Mouse (Mus musculus) C2C12 (cell line): ENCODE results near the gene Arap2. TPM values are rescaled to one million over a fixed set of nuclear protein-coding genes. Genes with fewer than 3 reads are reported as not detected.

Source experiments
- H3K27me3 ChIP-seq: one replicate; pipeline ENCODE4 v1.6.1; 2011; ENCODE audit not compliant: control insufficient read depth, insufficient read depth, insufficient read length
- H3K36me3 ChIP-seq: one replicate; pipeline ENCODE4 v1.6.1; 2011; ENCODE audit not compliant: control insufficient read depth, insufficient read depth
- H3K4me3 ChIP-seq: one replicate; pipeline ENCODE4 v1.5.1; 2011; ENCODE audit warnings: mild to moderate bottlenecking, control low read depth; ENCODE audit not compliant: poor library complexity, insufficient read depth, severe bottlenecking
- H3K79me2 ChIP-seq: one replicate; pipeline ENCODE4 v1.6.1; 2011; ENCODE audit not compliant: control insufficient read depth, insufficient read depth
- H3K79me3 ChIP-seq: one replicate; pipeline ENCODE4 v1.6.1; 2011; ENCODE audit warnings: low read depth, control low read depth
- H3ac ChIP-seq: one replicate; pipeline ENCODE3; 2011; ENCODE audit warnings: low read depth; ENCODE audit not compliant: control insufficient read depth, insufficient read length
- CEBPB ChIP-seq: IDR thresholded peaks from one replicate; pipeline ENCODE4 v1.6.1; 2011; ENCODE audit warnings: low read depth, mild to moderate bottlenecking, control low read depth, moderate library complexity
- CTCF ChIP-seq: IDR thresholded peaks from one replicate; pipeline ENCODE4 v1.5.1; 2011; ENCODE audit not compliant: control insufficient read depth, insufficient read depth, insufficient read length
- FOSL1 ChIP-seq: IDR thresholded peaks from one replicate; pipeline ENCODE4 v1.8.0; 2011; ENCODE audit warnings: mild to moderate bottlenecking, low read length; ENCODE audit not compliant: poor library complexity, insufficient read depth, severe bottlenecking
- MAX ChIP-seq: IDR thresholded peaks from one replicate; pipeline ENCODE4 v1.6.1; 2011; ENCODE audit warnings: mild to moderate bottlenecking, control low read depth
- MYOD1 ChIP-seq: IDR thresholded peaks from one replicate; pipeline ENCODE4 v1.6.1; 2011; ENCODE audit warnings: low read depth; ENCODE audit not compliant: control insufficient read depth, insufficient read length
- MYOG ChIP-seq: IDR thresholded peaks from one replicate; pipeline ENCODE4 v1.6.1; 2011; ENCODE audit not compliant: control insufficient read depth, insufficient read length; ENCODE audit errors: extremely low read depth
- USF1 ChIP-seq: IDR thresholded peaks from one replicate; pipeline ENCODE4 v1.6.1; 2011; ENCODE audit warnings: low read depth, mild to moderate bottlenecking, control low read depth, moderate library complexity
- polyA plus RNA-seq: library from polyadenylated mRNA; unstranded; fragments of >200 nt; fragmentation: generic; extraction: Trizol; gene quantifications from one replicate; pipeline ENCODE4 v1.2.1, GENCODE M21; 2012; ENCODE audit warnings: missing spikeins

Gene Arap2
- polyA plus RNA-seq, 1 experiment, result 0.51 TPM

DNA sequence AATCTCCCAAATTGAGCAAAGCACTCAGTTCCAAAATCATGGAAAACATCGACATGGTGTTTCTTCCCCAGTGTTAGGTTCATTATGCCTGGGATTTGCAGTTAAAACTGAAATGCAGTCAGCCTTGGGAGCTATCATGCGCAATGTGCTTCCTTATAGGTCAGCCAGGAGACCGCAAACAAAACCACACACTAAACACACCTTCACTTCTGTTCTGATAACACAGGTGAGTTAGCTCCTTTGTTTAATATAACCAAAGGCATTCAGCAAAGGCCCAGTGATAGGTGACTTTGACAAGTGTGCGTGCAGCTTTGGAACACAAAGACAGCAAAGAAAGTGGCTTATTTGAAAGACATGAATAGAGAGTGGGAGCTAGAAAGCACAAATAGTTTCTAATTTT lies 101.1 kb downstream of the Arap2 start:
- Histone ChIP-seq H3K79me2 (no peaks in the 10 kb centered on the region), H3K79me3 (no peaks in the 10 kb centered on the region), H3ac (no peak overlapping the region), H3K36me3 (no peaks in the 10 kb centered on the region), H3K27me3 (no peaks in the 10 kb centered on the region), H3K4me3 (no peak overlapping the region)
- TF ChIP-seq FOSL1 (no peak), MAX (no peak), MYOG (no peak), CEBPB (no peak)

DNA sequence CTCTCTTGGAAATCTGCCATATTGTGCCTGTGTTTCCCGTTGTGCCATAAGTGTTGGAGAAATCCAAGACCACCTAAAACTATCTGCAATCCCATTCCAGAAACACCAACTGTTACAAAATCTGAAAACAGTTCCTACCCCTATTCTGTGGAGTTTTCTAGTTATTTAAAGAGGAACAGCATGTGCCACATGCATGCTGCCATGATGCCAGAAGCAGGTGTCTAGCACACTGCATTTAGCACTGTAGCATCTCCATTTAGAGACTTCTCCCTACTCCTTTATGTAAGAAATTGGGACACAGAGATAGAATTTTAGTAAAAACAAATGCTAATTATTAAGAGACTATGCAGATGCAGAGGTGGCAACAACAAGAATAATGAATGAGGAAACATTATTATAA lies 102.8 kb downstream of the Arap2 start:
- H3ac ChIP-seq, result no peak overlapping the region
- H3K36me3 ChIP-seq, result no peaks in the 10 kb centered on the region
- no peak overlapping the region for H3K4me3 ChIP-seq
- no peaks in the 10 kb centered on the region for H3K79me2 ChIP-seq
- no peak for TF ChIP-seq MAX
- TF ChIP-seq MYOD1, result no peak
- TF ChIP-seq CEBPB, result no peak
- TF ChIP-seq CTCF, result no peak
- TF ChIP-seq USF1, result no peak
- TF ChIP-seq MYOG, result no peak
- no peak for TF ChIP-seq FOSL1
- no peaks in the 10 kb centered on the region for H3K79me3 ChIP-seq
- no peaks in the 10 kb centered on the region for H3K27me3 ChIP-seq

DNA sequence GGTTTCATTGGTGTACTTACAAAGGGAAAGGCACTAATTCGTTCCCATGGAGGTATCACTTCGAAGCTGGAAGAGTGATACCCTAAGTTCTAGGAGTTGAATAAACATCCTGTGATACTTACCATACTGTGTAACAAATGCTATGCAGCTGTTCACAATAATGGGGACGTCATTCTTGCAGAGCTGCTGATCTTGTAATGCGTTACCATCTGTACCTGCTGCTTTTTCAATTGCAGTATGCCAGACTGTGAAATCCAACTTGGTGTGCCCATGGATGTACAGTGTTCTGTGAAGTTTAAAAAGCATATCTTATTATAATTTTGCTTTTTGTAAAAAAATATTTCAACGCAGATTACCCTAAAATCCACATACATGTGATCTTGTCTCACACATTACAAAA lies 112.0 kb downstream of the Arap2 start:
- H3K4me3 ChIP-seq, result no peak overlapping the region
- H3K36me3 ChIP-seq, result no peaks in the 10 kb centered on the region
- no peaks in the 10 kb centered on the region for H3K27me3 ChIP-seq
- no peaks in the 10 kb centered on the region for H3K79me3 ChIP-seq
- TF ChIP-seq USF1 (no peak), MAX (no peak), CTCF (no peak), CEBPB (no peak), FOSL1 (no peak), MYOD1 (no peak), MYOG (no peak)
- H3K79me2 ChIP-seq, result no peaks in the 10 kb centered on the region
- no peak overlapping the region for H3ac ChIP-seq

DNA sequence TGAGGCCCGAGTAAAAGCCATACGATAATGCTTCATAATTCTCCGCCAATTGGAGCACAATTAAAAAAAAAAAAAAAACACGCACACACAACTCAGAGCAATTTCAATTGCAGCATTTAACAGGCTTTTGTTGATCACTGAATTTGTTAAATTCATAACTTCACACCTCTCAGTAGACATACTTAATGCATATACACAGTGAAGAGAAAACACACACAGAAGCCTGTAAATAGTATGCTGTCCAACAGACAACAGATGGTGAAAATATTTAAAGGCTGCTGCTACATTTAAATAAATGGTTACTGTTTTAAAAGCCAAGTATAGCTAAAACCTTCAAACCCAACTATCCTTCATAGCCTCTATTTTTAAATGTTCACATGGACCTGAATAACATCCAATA lies 123.6 kb downstream of the Arap2 start:
- H3K27me3 ChIP-seq, result no peaks in the 10 kb centered on the region
- H3K79me3 ChIP-seq, result no peaks in the 10 kb centered on the region
- H3K4me3 ChIP-seq, result no peak overlapping the region
- H3K36me3 ChIP-seq, result no peaks in the 10 kb centered on the region
- no peak overlapping the region for H3ac ChIP-seq
- no peaks in the 10 kb centered on the region for H3K79me2 ChIP-seq
- TF ChIP-seq FOSL1, result no peak
- TF ChIP-seq CEBPB, result no peak
- TF ChIP-seq CTCF, result no peak
- no peak for TF ChIP-seq MAX
- TF ChIP-seq MYOD1, result no peak
- no peak for TF ChIP-seq USF1
- TF ChIP-seq MYOG, result no peak

DNA sequence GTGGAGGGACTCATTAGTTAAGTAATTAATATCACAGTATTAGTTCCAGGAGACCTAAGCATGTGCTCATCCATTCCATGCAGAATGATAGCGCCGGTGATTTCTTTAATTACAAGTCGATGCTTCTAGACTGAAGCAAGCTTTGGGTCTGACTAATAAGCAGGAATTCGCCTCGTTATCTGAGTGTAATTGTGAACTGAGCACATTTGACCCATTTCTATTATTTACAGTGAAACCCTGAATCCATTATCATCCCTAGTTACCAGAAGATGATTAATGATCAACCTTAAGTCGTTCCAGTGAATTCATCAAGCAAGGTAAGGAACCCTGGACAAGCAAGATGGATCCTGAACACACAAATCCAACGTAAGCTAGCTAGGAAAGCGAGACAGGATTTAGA lies 125.5 kb downstream of the Arap2 start:
- no peaks in the 10 kb centered on the region for H3K79me3 ChIP-seq
- H3K4me3 ChIP-seq, result no peak overlapping the region
- H3ac ChIP-seq, result no peak overlapping the region
- no peaks in the 10 kb centered on the region for H3K27me3 ChIP-seq
- no peaks in the 10 kb centered on the region for H3K36me3 ChIP-seq
- TF ChIP-seq FOSL1 (no peak), CEBPB (no peak), MAX (no peak)
- H3K79me2 ChIP-seq, result no peaks in the 10 kb centered on the region

DNA sequence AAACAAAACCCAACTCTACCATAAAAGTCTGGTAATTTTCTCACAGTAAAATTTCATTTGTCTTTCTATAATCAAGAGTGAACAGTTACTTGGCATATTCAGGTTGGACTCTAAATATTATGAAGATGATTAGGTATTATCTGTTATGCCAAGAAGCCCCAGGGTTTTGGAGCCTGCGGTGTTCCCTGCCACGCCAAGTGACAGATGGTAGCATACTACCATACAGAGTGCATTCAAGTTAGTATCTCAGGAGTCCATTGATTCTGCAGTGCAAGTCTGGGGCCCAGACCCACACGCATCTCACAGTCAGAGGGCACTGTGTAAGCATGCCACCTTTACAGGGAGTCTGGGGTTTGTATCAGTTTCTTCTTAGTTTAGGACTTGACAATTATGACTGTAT lies 129.6 kb downstream of the Arap2 start:
- H3ac ChIP-seq, result no peak overlapping the region
- no peaks in the 10 kb centered on the region for H3K79me2 ChIP-seq
- H3K36me3 ChIP-seq, result no peaks in the 10 kb centered on the region
- H3K27me3 ChIP-seq, result no peaks in the 10 kb centered on the region
- no peak overlapping the region for H3K4me3 ChIP-seq
- TF ChIP-seq CTCF (no peak), CEBPB (no peak)
- no peaks in the 10 kb centered on the region for H3K79me3 ChIP-seq

DNA sequence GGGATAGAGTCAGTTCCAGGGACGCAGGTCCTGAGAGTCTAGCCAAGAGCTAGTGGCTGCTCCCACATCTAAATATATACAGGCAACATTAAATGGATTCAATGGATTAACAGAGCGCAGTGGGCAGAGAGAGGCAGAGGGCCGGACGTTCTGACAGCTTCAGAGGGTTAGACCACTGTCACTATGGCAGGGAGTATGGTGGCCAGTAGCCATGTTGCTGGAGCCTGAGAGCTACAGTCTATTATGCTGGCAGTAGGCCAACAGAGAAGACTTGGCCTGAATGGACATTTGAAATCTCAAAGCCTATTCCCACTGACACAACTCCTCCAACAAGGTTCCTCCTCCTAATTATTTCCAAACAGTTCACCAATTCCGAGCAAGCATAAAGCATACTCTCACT lies 137.1 kb downstream of the Arap2 start:
- no peaks in the 10 kb centered on the region for H3K79me3 ChIP-seq
- H3K36me3 ChIP-seq, result no peaks in the 10 kb centered on the region
- no peaks in the 10 kb centered on the region for H3K27me3 ChIP-seq
- TF ChIP-seq MYOG, result no peak
- no peak for TF ChIP-seq USF1
- TF ChIP-seq MAX, result no peak
- TF ChIP-seq FOSL1, result no peak
- no peak for TF ChIP-seq CEBPB
- TF ChIP-seq MYOD1, result no peak
- TF ChIP-seq CTCF, result no peak
- H3K79me2 ChIP-seq, result no peaks in the 10 kb centered on the region
- no peak overlapping the region for H3ac ChIP-seq
- no peak overlapping the region for H3K4me3 ChIP-seq
